Mouse (Mus musculus) liver, embryonic 14.5 days (tissue): ENCODE measurements at regions not wholly inside any gene's neighbourhood (a gene's known extent, or its start where the extent isn't known, plus 50 kb on each side); places are given as distances from the start of the nearest gene placed in this dataset.

Experiments used
- ATAC-seq: fragments of 200-750 bp; cut with Nextera tagmentation; 2 replicates; pipeline ENCODE4 v1.8.0; 2017; ENCODE audit warnings: moderate number of reproducible peaks, mild to moderate bottlenecking, moderate library complexity; ENCODE audit not compliant: insufficient read depth
- DNase-seq, 3 experiments: peaks; one replicate each; pipeline ENCODE4 v3.0.0-alpha.2; 2012 to 2013; ENCODE audit warnings: low read depth in 3 of 3, low spot score in 3 of 3
- H3K27ac ChIP-seq: fragments of 300-500 bp; sonication (generic); 2 replicates; pipeline ENCODE4 v1.5.1; 2014; ENCODE audit warnings: moderate library complexity, mild to moderate bottlenecking, control low read depth, inconsistent platforms
- H3K27me3 ChIP-seq: fragments of 300-500 bp; sonication (generic); 2 replicates; pipeline ENCODE4 v1.6.1; 2014; ENCODE audit warnings: mild to moderate bottlenecking, low read length, moderate library complexity; ENCODE audit not compliant: control insufficient read depth, insufficient read depth
- H3K36me3 ChIP-seq: fragments of 300-500 bp; sonication (generic); replicated peaks from 2 replicates; pipeline ENCODE4 v1.6.1; 2014; ENCODE audit warnings: low read depth; ENCODE audit not compliant: control insufficient read depth, insufficient read depth
- H3K4me1 ChIP-seq, 2 experiments: fragments of 200-500 bp in 1 of 2; fragments of 300-500 bp in 1 of 2; sonication (generic) in 1 of 2; replicated peaks; 2 replicates each; pipeline ENCODE4 v1.6.1; 2012 to 2014; ENCODE audit warnings: antibody characterized with exemption in 1 of 2, inconsistent platforms in 1 of 2, low read length in 1 of 2; ENCODE audit not compliant: control insufficient read depth in 2 of 2, insufficient read depth in 2 of 2
- H3K4me2 ChIP-seq: fragments of 300-500 bp; sonication (generic); 2 replicates; pipeline ENCODE4 v1.6.1; 2014; ENCODE audit warnings: low read depth, mild to moderate bottlenecking, control low read depth, moderate library complexity
- H3K4me3 ChIP-seq, 2 experiments: fragments of 200-500 bp in 1 of 2; fragments of 300-500 bp in 1 of 2; sonication (generic) in 1 of 2; 2 replicates each; pipeline ENCODE4 v1.5.1; 2012 to 2014; ENCODE audit warnings: low read depth in 2 of 2, low read length in 2 of 2, mild to moderate bottlenecking in 2 of 2, control low read depth in 1 of 2, inconsistent platforms in 1 of 2, moderate library complexity in 1 of 2; ENCODE audit not compliant: insufficient read depth in 1 of 2
- H3K9ac ChIP-seq: fragments of 300-500 bp; sonication (generic); replicated peaks from 2 replicates; pipeline ENCODE4 v1.6.1; 2014; ENCODE audit warnings: mild to moderate bottlenecking, control low read depth, moderate library complexity
- H3K9me3 ChIP-seq: fragments of 300-500 bp; sonication (generic); 2 replicates; pipeline ENCODE4 v1.6.1; 2016; ENCODE audit warnings: low read length, mixed read lengths; ENCODE audit not compliant: control insufficient read depth
- CTCF ChIP-seq: IDR thresholded peaks from 2 replicates; pipeline ENCODE4 v1.5.1; 2016; ENCODE audit warnings: antibody characterized with exemption, low read depth, control low read depth
- EP300 ChIP-seq: IDR thresholded peaks from 2 replicates; pipeline ENCODE4 v1.6.1; 2016; ENCODE audit warnings: antibody characterized with exemption, low read depth
- WGBS: fragments of 180-500 bp; shearing (Covaris S2); extraction: QIAGEN DNeasy Blood & Tissue Kit; methylation state at CpG from one replicate; pipeline ENCODE4 v1.1.7; 2014; ENCODE audit not compliant: insufficient replicate concordance; 5-methylcytosine and 5-hydroxymethylcytosine counted together

GRCm38 (mm10) chr4:105649447-105649833 lies 140.2 kb upstream of the Gm12728 start:
- H3K9ac ChIP-seq: no peak overlapping the region
- 58% methylated on average over 2 of the region's 2 CpGs for WGBS
- H3K9me3 ChIP-seq: no peaks in the 10 kb centered on the region
- DNase-seq (no peak), ATAC-seq (no peak)
- no peak overlapping the region for H3K4me3 ChIP-seq
- H3K4me2 ChIP-seq: no peak overlapping the region
- H3K27me3 ChIP-seq: no peaks in the 10 kb centered on the region
- H3K4me1 ChIP-seq: no peaks in the 10 kb centered on the region
- TF ChIP-seq CTCF: no peak
- TF ChIP-seq EP300: no peak
- H3K36me3 ChIP-seq: no peaks in the 10 kb centered on the region
- H3K27ac ChIP-seq: no peak overlapping the region

GRCm38 (mm10) chr4:105656071-105656655 lies 133.5 kb upstream of the Gm12728 start:
- Histone ChIP-seq H3K27me3 (no peaks in the 10 kb centered on the region), H3K27ac (no peak overlapping the region), H3K4me1 (no peaks in the 10 kb centered on the region; a peak in 1 of 4 replicates), H3K36me3 (no peaks in the 10 kb centered on the region), H3K4me2 (no peak overlapping the region), H3K9me3 (no peaks in the 10 kb centered on the region), H3K4me3 (no peak overlapping the region), H3K9ac (no peak overlapping the region)
- ATAC-seq (no peak), DNase-seq (peak in 2 of 3 experiments; percentile 1 to 12)
- WGBS: 50% methylated on average over 5 of the region's 5 CpGs
- TF ChIP-seq EP300 (no peak), CTCF (no peak)

- no peak overlapping the region for H3K9ac ChIP-seq
- ATAC-seq: no peak
- no peaks in the 10 kb centered on the region; a peak in 1 of 4 replicates for H3K4me1 ChIP-seq
- 40% methylated on average over 3 of the region's 3 CpGs for WGBS
- H3K36me3 ChIP-seq: no peaks in the 10 kb centered on the region
- no peak overlapping the region for H3K4me3 ChIP-seq
- no peak overlapping the region for H3K27ac ChIP-seq
- TF ChIP-seq EP300: no peak
- no peak for TF ChIP-seq CTCF
- no peaks in the 10 kb centered on the region for H3K27me3 ChIP-seq
- no peak overlapping the region for H3K4me2 ChIP-seq
- DNase-seq: no peak
- no peaks in the 10 kb centered on the region for H3K9me3 ChIP-seq
Observed at GRCm38 (mm10) chr4:105658581-105658980, 131.1 kb upstream of the Gm12728 start.

- Histone ChIP-seq H3K4me2 (no peak overlapping the region), H3K9ac (no peak overlapping the region), H3K36me3 (no peaks in the 10 kb centered on the region), H3K4me1 (no peaks in the 10 kb centered on the region), H3K27me3 (no peaks in the 10 kb centered on the region), H3K27ac (no peak overlapping the region), H3K9me3 (no peaks in the 10 kb centered on the region), H3K4me3 (no peak overlapping the region)
- WGBS: 65% methylated on average over 1 of the region's 1 CpGs
- TF ChIP-seq CTCF (no peak), EP300 (no peak)
- ATAC-seq (no peak), DNase-seq (no peak)
Observed at GRCm38 (mm10) chr4:105676690-105677089, 113.0 kb upstream of the Gm12728 start.

GRCm38 (mm10) chr4:105690716-105691115 lies 99.0 kb upstream of the Gm12728 start:
- no peak overlapping the region for H3K27ac ChIP-seq
- no peaks in the 10 kb centered on the region for H3K27me3 ChIP-seq
- WGBS: 9% methylated on average over 3 of the region's 3 CpGs
- H3K4me1 ChIP-seq: no peaks in the 10 kb centered on the region
- no peak overlapping the region for H3K4me3 ChIP-seq
- ATAC-seq: no peak
- DNase-seq: no peak
- H3K4me2 ChIP-seq: no peak overlapping the region
- H3K9me3 ChIP-seq: no peaks in the 10 kb centered on the region
- no peaks in the 10 kb centered on the region for H3K36me3 ChIP-seq
- no peak overlapping the region for H3K9ac ChIP-seq
- TF ChIP-seq CTCF (no peak), EP300 (no peak)
